Mouse (Mus musculus): ENCODE data around the gene Pfdn6. TPM values are rescaled to one million over a fixed set of nuclear protein-coding genes. Genes with fewer than 3 reads are reported as not detected.
"Not testable (repeated sequence)": the region's sequence is repeated elsewhere in the genome, so short reads cannot be mapped to it uniquely, and the experiment has no call there.

Gene Pfdn6
- 239 and 242 TPM in 2 replicates for polyA plus RNA-seq (2016; fragmentation: Nextera tagmentation; extraction: Ambion mirVana)

GRCm38 (mm10) chr17:33940206-33940805 lies at the start of gene Pfdn6, which contains the start of gene Wdr46:
TSS of gene Pfdn6 (minus strand) at chr17:33940343.
TSS of gene Wdr46 (plus strand) at chr17:33940660.
- no peaks in the 10 kb centered on the region for H3K9me3 ChIP-seq
- DNase-seq (ENCODE audit: extremely low spot score, low spot score): peak; percentile 89
- peaks cover 26% of the 10 kb centered on the region for H3K4me1 ChIP-seq
- no peaks in the 10 kb centered on the region for H3K27me3 ChIP-seq (ENCODE audit: poor library complexity, severe bottlenecking)
- H3K36me3 ChIP-seq (replicated peaks): peaks cover 72% of the 10 kb centered on the region
- under 1% methylated on average over 36 of the region's 36 CpGs for WGBS
- peak within 1 kb of the TSS; percentile 89 for H3K27ac ChIP-seq
- peak within 1 kb of the TSS; percentile 96 for H3K4me3 ChIP-seq

DNA sequence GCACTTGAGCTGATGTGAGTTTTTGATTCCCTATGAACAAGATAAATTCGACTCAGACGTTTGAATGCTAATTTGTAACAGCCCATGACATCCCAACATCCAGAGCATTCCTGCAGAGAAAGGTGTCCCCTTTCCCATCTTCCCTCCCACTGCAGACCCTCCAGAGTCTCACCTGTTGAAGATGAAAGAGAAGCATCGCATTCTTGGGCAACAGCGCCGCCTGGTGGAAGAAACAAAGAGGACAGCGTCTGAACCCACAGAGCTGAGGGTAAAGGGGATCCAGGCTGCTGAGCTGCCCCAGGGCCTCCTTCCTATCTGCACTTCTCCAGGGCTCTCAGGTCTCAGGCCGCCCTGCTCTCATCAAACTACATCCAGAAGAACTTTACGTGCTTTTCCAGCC lies 42.0 kb upstream of the Pfdn6 start:
- 11% methylated on average over 8 of the region's 8 CpGs for WGBS
- H3K4me1 ChIP-seq: peaks cover 35% of the 10 kb centered on the region
- not testable (repeated sequence) for H3K9me3 ChIP-seq; H3K36me3 ChIP-seq (replicated peaks); H3K27ac ChIP-seq
- peaks cover 38% of the 10 kb centered on the region for H3K27me3 ChIP-seq (ENCODE audit: poor library complexity, severe bottlenecking)
- DNase-seq (ENCODE audit: extremely low spot score, low spot score): peak; percentile 60
- H3K4me3 ChIP-seq: peak overlapping the region; percentile 65

- Histone ChIP-seq H3K4me1 (peaks cover 35% of the 10 kb centered on the region), H3K4me3 (peak overlapping the region; percentile 65), H3K27me3 (ENCODE audit: poor library complexity, severe bottlenecking) (peaks cover 46% of the 10 kb centered on the region), H3K27ac (peak overlapping the region; percentile 89)
- not testable (repeated sequence) for H3K36me3 ChIP-seq (replicated peaks); H3K9me3 ChIP-seq
- DNase-seq (ENCODE audit: extremely low spot score, low spot score): peak; percentile 91
- WGBS: 2% methylated on average over 27 of the region's 27 CpGs
Observed at GRCm38 (mm10) chr17:33981192-33981909, 41.2 kb upstream of the Pfdn6 start.

DNA sequence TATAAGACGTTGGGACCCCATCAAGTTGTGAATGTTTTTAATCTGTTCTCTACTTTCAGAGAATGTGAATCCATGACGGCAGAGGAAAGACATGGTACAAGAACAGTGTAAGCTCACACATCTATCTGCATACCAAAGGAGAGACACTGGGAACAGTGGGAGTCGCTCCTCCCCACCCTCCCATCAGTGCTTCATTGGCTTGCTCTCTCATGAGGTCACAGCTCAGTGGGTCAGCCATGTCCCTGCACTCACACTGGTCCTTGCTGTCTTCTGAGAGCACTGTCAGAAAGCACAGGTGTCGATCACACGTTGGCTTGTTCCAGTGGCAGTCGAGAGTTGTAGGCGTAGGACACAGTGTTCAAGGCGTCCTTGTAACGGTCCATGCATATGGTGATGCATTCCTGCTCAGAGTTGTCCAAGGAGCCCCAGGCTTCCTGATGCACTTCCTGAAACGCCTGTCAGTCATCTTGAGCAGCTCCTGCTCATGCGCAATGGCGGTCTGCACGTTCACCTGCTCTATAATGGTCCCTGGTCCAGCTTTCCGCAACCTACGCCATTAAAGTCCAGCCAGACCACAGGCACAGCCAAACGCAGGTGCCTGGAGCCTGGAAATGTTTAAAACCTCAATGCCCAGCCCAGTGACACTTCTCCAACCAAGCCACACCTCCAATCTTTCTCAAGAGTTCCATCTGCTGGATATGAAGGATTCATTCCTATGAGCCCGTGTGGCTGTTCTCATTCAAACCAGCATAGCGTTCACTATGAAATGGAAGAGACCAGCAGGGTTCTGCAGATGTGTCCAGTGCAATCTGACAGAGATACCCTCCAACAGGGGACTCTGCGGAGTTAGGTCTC lies 40.3 kb upstream of the Pfdn6 start:
- H3K27me3 ChIP-seq (ENCODE audit: poor library complexity, severe bottlenecking): peaks cover 52% of the 10 kb centered on the region
- H3K9me3 ChIP-seq: no peaks in the 10 kb centered on the region
- 82% methylated on average over 19 of the region's 19 CpGs for WGBS
- H3K4me1 ChIP-seq: peaks cover 35% of the 10 kb centered on the region
- H3K4me3 ChIP-seq: peak overlapping the region; percentile 65; the same call in 1 of the 2 replicates
- no peak for DNase-seq (ENCODE audit: extremely low spot score, low spot score)
- no peaks in the 10 kb centered on the region for H3K36me3 ChIP-seq (replicated peaks)
- H3K27ac ChIP-seq: peak overlapping the region; percentile 89

GRCm38 (mm10) chr17:33979512-33980050 lies 39.4 kb upstream of the Pfdn6 start:
- 83% methylated on average over 6 of the region's 6 CpGs for WGBS
- no peak for DNase-seq (ENCODE audit: extremely low spot score, low spot score)
- H3K4me3 ChIP-seq: no peak overlapping the region
- H3K27me3 ChIP-seq (ENCODE audit: poor library complexity, severe bottlenecking): peaks cover 52% of the 10 kb centered on the region
- peaks cover 35% of the 10 kb centered on the region for H3K4me1 ChIP-seq
- H3K27ac ChIP-seq: no peak overlapping the region
- H3K9me3 ChIP-seq: no peaks in the 10 kb centered on the region
- H3K36me3 ChIP-seq (replicated peaks): no peaks in the 10 kb centered on the region

DNA sequence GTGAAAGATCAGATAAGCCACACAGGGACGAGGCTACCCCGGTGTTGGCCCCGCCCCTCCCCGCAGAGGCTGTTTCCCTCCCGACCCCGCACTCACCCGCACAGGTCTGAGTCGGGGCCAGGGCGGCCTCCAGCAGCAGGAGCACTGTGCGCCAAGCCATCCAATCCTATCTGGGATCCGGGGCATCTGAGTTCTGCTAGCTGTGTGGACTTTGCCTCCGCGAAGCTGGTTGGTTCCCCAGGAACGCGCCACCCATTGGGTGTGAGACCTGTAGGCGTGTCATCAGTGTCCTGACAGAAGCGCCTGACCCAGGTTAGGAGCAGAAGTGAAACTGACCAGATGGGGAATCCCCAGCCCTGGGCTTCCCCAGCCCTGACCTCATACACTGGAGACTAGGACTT lies 38.5 kb upstream of the Pfdn6 start:
- Histone ChIP-seq H3K27ac (peak overlapping the region; percentile 48; the same call in 1 of the 2 replicates), H3K36me3 (replicated peaks) (no peaks in the 10 kb centered on the region), H3K9me3 (no peaks in the 10 kb centered on the region), H3K4me3 (peak overlapping the region; percentile 53), H3K27me3 (ENCODE audit: poor library complexity, severe bottlenecking) (peaks cover 52% of the 10 kb centered on the region), H3K4me1 (peaks cover 35% of the 10 kb centered on the region)
- peak; percentile 55 for DNase-seq (ENCODE audit: extremely low spot score, low spot score)
- 1% methylated on average over 17 of the region's 17 CpGs for whole genome bisulfite sequencing

DNA sequence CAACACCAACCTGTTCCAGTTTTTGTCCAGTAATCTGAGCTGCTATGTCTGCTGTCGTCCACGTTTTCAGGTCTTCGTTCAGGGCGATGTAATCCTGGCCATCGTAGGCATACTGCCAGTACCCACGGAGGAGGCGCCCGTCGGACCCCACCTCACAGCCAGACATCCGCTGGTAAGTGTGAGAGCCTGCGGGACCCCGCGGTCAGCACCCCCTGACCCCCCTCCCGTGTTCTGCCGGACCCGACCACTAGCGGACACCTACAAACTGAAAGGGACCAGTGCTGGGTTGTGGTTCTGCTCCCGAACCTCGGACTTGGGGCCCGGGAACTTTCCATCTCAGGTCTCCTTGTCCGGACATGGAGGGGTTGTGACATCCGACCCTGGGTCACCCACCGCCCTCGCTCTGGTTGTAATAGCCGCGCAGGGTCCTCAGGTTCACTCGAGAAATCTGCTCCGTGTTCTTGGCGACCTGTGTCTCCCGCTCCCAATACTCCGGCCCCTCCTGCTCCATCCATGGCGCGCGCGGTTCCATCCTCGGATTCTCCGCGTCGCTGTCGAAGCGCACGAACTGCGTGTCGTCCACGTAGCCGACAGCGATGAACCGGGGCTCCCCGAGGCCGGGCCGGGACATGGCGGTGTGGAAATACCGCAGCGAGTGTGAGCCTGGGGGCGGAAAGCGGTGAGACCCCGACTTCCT lies 37.9 kb upstream of the Pfdn6 start:
- 2% methylated on average over 57 of the region's 57 CpGs for WGBS
- H3K27ac ChIP-seq: peak overlapping the region; percentile 48; the same call in 1 of the 2 replicates
- DNase-seq (ENCODE audit: extremely low spot score, low spot score): no peak

DNA sequence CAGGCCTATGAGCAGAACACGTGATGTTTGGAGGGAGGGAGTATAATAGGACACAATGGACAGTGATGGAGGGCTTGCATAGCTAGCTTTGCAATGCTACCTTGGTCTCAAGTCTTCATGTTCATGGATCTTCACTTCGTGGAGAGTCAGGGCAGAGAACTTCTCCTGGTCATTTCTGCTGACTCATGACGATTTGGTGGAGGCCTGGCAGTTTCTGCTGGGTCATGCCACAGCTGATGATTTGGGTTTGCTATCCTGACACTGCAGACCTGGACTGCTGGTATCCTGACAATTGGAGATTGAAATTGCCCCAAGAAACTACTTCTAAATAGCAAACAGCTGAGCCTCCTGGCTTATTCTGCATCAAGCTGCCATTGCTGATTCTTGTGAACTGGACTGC lies 33.4 kb upstream of the Pfdn6 start:
- Histone ChIP-seq H3K36me3 (replicated peaks) (no peaks in the 10 kb centered on the region), H3K9me3 (no peaks in the 10 kb centered on the region), H3K4me1 (peaks cover 13% of the 10 kb centered on the region), H3K4me3 (no peak overlapping the region), H3K27me3 (ENCODE audit: poor library complexity, severe bottlenecking) (peaks cover 28% of the 10 kb centered on the region), H3K27ac (no peak overlapping the region)
- DNase-seq (ENCODE audit: extremely low spot score, low spot score): no peak
- WGBS: 58% methylated on average over 3 of the region's 3 CpGs

More for the DNA sequence above, 37.9 kb upstream of the Pfdn6 start:
- H3K9me3 ChIP-seq: no peaks in the 10 kb centered on the region
- no peaks in the 10 kb centered on the region for H3K36me3 ChIP-seq (replicated peaks)
- peaks cover 35% of the 10 kb centered on the region for H3K4me1 ChIP-seq
- peaks cover 52% of the 10 kb centered on the region for H3K27me3 ChIP-seq (ENCODE audit: poor library complexity, severe bottlenecking)
- H3K4me3 ChIP-seq: peak overlapping the region; percentile 53

DNA sequence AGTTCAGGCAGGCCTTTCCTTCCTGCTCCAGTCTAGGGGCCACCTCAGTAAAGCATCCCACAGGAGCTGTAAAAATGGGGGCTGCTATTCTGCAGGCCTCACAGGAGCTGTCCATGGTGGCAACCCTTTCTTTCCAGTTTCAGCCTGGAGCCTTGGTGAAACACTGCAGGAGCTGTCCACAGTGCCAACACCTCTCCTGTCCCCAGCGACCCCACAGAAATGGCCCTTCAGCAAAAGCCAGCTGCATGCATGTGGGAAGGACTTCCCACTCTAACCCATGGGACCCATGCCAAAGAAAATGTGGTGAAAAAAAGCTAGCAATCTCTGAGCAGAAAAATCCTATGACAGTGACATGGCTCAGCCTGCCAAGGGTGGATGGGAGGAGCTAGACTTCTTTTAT lies 32.5 kb upstream of the Pfdn6 start:
- H3K36me3 ChIP-seq (replicated peaks): no peaks in the 10 kb centered on the region
- H3K4me3 ChIP-seq: no peak overlapping the region
- no peaks in the 10 kb centered on the region for H3K9me3 ChIP-seq
- whole genome bisulfite sequencing: 9% methylated on average over 1 of the region's 1 CpGs
- no peak overlapping the region for H3K27ac ChIP-seq
- no peak for DNase-seq (ENCODE audit: extremely low spot score, low spot score)
- H3K4me1 ChIP-seq: peaks cover 5% of the 10 kb centered on the region
- H3K27me3 ChIP-seq (ENCODE audit: poor library complexity, severe bottlenecking): peaks cover 19% of the 10 kb centered on the region

GRCm38 (mm10) chr17:33969394-33969793 lies 29.3 kb upstream of the Pfdn6 start:
- DNase-seq (ENCODE audit: extremely low spot score, low spot score): no peak
- Histone ChIP-seq H3K27ac (no peak overlapping the region), H3K9me3 (no peaks in the 10 kb centered on the region), H3K4me3 (no peak overlapping the region), H3K36me3 (replicated peaks) (peaks cover 23% of the 10 kb centered on the region), H3K27me3 (ENCODE audit: poor library complexity, severe bottlenecking) (no peaks in the 10 kb centered on the region), H3K4me1 (0 out of 2 replicates have a peak, but pooled peaks cover 3% of the 10 kb centered on the region)
- WGBS: 76% methylated on average over 4 of the region's 4 CpGs

DNA sequence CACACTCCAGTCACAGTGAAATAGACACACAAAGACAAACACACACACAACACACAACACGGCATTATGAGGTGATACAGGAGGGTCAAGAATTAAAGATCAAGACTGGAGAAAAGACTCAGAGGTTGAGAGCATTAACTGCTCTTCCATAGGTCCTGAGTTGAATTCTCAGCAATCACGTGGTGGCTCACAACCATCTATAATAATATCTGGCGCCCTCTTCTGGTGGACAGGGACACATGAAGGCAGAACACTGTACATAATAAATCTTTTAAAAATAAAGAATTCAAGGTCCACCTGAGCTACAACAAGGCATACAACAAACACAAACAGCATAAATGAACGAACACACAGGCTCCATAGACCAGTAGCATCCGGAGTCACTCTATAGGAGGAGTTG lies 28.8 kb upstream of the Pfdn6 start:
- peaks cover 27% of the 10 kb centered on the region for H3K36me3 ChIP-seq (replicated peaks)
- H3K27me3 ChIP-seq (ENCODE audit: poor library complexity, severe bottlenecking): no peaks in the 10 kb centered on the region
- no peak overlapping the region for H3K27ac ChIP-seq
- H3K9me3 ChIP-seq: no peaks in the 10 kb centered on the region
- 0 out of 2 replicates have a peak, but pooled peaks cover 3% of the 10 kb centered on the region for H3K4me1 ChIP-seq
- WGBS: 28% methylated on average over 5 of the region's 5 CpGs
- no peak for DNase-seq (ENCODE audit: extremely low spot score, low spot score)
- H3K4me3 ChIP-seq: peak overlapping the region; percentile 12; the same call in 1 of the 2 replicates

DNA sequence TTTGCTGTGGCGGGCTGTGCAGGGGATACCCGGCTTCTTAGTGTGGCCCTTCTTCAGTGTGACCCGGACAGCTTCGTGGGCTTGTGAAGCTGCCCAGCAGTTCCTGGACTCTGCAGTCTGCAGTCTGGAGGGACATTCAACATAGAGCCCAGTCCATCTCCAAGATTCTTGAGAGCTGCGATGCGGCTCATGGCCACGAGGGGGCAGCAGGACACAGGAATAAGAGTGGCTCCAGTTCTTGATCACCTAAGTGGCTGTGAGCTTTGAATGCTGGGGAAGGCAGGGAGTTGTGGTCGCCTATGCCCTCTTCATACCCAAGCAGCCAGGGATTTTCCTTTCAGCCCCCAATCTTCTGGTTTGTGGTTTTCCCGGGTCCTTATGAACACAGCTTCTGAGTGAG lies 28.3 kb upstream of the Pfdn6 start:
- no peaks in the 10 kb centered on the region for H3K27me3 ChIP-seq (ENCODE audit: poor library complexity, severe bottlenecking)
- H3K27ac ChIP-seq: no peak overlapping the region
- 0 out of 2 replicates have a peak, but pooled peaks cover 3% of the 10 kb centered on the region for H3K4me1 ChIP-seq
- peak overlapping the region; percentile 12; the same call in 1 of the 2 replicates for H3K4me3 ChIP-seq
- WGBS: 5% methylated on average over 9 of the region's 9 CpGs
- DNase-seq (ENCODE audit: extremely low spot score, low spot score): peak; percentile 83
- peaks cover 31% of the 10 kb centered on the region for H3K36me3 ChIP-seq (replicated peaks)
- no peaks in the 10 kb centered on the region for H3K9me3 ChIP-seq
